Mouse (Mus musculus) kidney, adult 2 months (tissue): ENCODE results near the gene Trio.

Source experiments
- CTCF ChIP-seq: fragments of 200-500 bp; conservative IDR thresholded peaks from 2 replicates; pipeline ENCODE4 v1.5.1; 2011; ENCODE audit warnings: low read depth, mild to moderate bottlenecking, control low read depth, low read length, moderate library complexity, mixed read lengths; ENCODE audit not compliant: insufficient read depth, insufficient read length
- POLR2A ChIP-seq: fragments of 200-500 bp; IDR thresholded peaks from one replicate; pipeline ENCODE4 v1.6.1; 2011; ENCODE audit warnings: low read depth, low read length, control low read depth

DNA sequence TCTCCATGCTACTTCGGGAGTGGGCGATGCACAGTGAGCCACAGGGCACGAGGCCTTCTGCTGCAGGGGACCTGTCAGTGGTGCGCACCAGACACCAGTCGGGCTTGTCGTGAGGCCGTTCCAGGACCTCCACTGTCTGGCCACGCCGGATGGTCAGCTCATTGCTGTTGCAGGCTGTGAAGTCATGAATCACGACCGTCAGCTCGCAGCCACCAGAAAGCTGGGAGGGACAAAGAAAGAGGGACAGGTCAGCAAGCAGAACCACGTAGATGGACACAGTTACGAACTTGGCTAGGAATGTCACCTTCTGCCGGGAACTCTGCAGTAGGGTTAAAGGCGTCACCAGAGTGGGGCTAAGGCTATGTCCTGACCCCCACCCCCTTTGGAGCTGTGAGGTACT lies 220.0 kb downstream of the Trio start:
- TF ChIP-seq CTCF (no peak), POLR2A (no peak)
